Mouse (Mus musculus) CD4-positive, CD25-positive, alpha-beta regulatory T cell, adult 4 months (primary cell): Measurements from ENCODE around the gene Tlr3. TPM values are rescaled to one million over a fixed set of nuclear protein-coding genes. Genes with fewer than 3 reads are reported as not detected.

Source experiments
- polyA plus RNA-seq, 2 experiments: library from polyadenylated mRNA; unstranded; fragments of 100-300 nt; shearing (Covaris generic); gene quantifications; one replicate each; pipeline ENCODE4 v1.2.1; 2017

Gene Tlr3
- polyA plus RNA-seq, 2 experiments from 2014 or later = 0.79 to 0.93 TPM

Other genes with a start within 250 kb of the Tlr3 start
- gene F11, start 149.0 kb downstream of the Tlr3 start, polyA plus RNA-seq = not detected
- under 1 TPM in 1 of 2 experiments, not detected in 1; 0.43 TPM for gene Klkb1, start 116.2 kb downstream of the Tlr3 start, polyA plus RNA-seq
- gene Gm45753, start 102.6 kb downstream of the Tlr3 start, polyA plus RNA-seq = not detected
- gene Cyp4v3, start 77.9 kb downstream of the Tlr3 start, polyA plus RNA-seq = 10 to 100 TPM; 15.4 to 17.4 TPM
- gene Fam149a, start 28.8 kb downstream of the Tlr3 start, polyA plus RNA-seq = not detected
- gene Sorbs2, start 96.7 kb upstream of the Tlr3 start, polyA plus RNA-seq = under 1 TPM; 0.30 to 0.96 TPM